9 mouse cellular contexts compared by ENCODE assay signal in genomic region chr10:36546622-36547021, GRCm38 (mm10). TPM values are rescaled to one million over a fixed set of nuclear protein-coding genes. Genes with fewer than 3 reads are reported as not detected.
A peak's percentile ranks its signal among the peaks of the same experiment; 100 is the strongest.
DNase-seq lines count a peak whose midpoint lies in the region; ATAC-seq and TF ChIP-seq lines count a peak whose summit lies in the region.
"Had no signal": no experiment of that assay in that cellular context is flagged by ENCODE, and none has a peak within 500 bp of the region (broad histone marks: within the 10 kb centered on the region; RNA-seq: fewer than 3 reads in every experiment).

No protein-coding gene starts in this region.

- H3K4me3 ChIP-seq in heart, embryonic 12.5 days, result no peak overlapping the region
- no peak overlapping the region for H3K4me3 ChIP-seq in neural tube, embryonic 11.5 days (ENCODE audit: low read depth, low read length)
- H3K4me3 ChIP-seq in stomach, postnatal 0 days (ENCODE audit: low read depth, low read length), result no peak overlapping the region

- H3K4me1 ChIP-seq in heart, embryonic 12.5 days (replicated peaks), result no peaks in the 10 kb centered on the region
- H3K4me1 ChIP-seq in neural tube, embryonic 11.5 days (ENCODE audit: control insufficient read depth, insufficient read depth, low read length), result no peaks in the 10 kb centered on the region
- no peaks in the 10 kb centered on the region for H3K4me1 ChIP-seq in stomach, postnatal 0 days (replicated peaks; ENCODE audit: control insufficient read depth, insufficient read depth)

- peak; percentile 6 for DNase-seq in heart, postnatal 4 days
- peak; percentile 30 for DNase-seq in neural tube, embryonic 11.5 days (ENCODE audit: low spot score)
- no peak for DNase-seq in neural tube, embryonic 10.5 days (ENCODE audit: extremely low spot score, low spot score)
- DNase-seq in stomach, postnatal 0 days (ENCODE audit: low spot score), result no peak
- DNase-seq in natural killer cell, adult 2 months (ENCODE audit: low spot score in 2 of 2), result no peak

- WGBS in heart, embryonic 12.5 days, result 24% methylated on average over 2 of the region's 2 CpGs
- 33% methylated on average over 2 of the region's 2 CpGs for WGBS in neural tube, embryonic 11.5 days
- WGBS in stomach, postnatal 0 days, result 17% methylated on average over 2 of the region's 2 CpGs

- no peaks in the 10 kb centered on the region for H3K36me3 ChIP-seq in heart, embryonic 12.5 days
- no peaks in the 10 kb centered on the region for H3K36me3 ChIP-seq in neural tube, embryonic 11.5 days (ENCODE audit: control insufficient read depth, insufficient read depth, low read length)
- no peaks in the 10 kb centered on the region for H3K36me3 ChIP-seq in stomach, postnatal 0 days (ENCODE audit: control insufficient read depth, insufficient read depth, low read length)

- no peaks in the 10 kb centered on the region for H3K27me3 ChIP-seq in heart, embryonic 12.5 days (replicated peaks)
- no peaks in the 10 kb centered on the region for H3K27me3 ChIP-seq in neural tube, embryonic 11.5 days (ENCODE audit: control insufficient read depth, insufficient read depth, low read length)
- H3K27me3 ChIP-seq in stomach, postnatal 0 days (ENCODE audit: control insufficient read depth, insufficient read depth, low read length), result no peaks in the 10 kb centered on the region

- no peak for TF ChIP-seq EP300 in stomach, postnatal 0 days (optimal IDR thresholded peaks at IDR 0.05)

- H3K4me2 ChIP-seq in heart, embryonic 12.5 days, result no peak overlapping the region
- H3K4me2 ChIP-seq in neural tube, embryonic 11.5 days (ENCODE audit: low read depth), result no peak overlapping the region
- H3K4me2 ChIP-seq in stomach, postnatal 0 days (replicated peaks; ENCODE audit: low read depth), result no peak overlapping the region

- TF ChIP-seq CTCF in stomach, postnatal 0 days (IDR thresholded peaks at IDR 0.05; ENCODE audit: low read depth), result peak; percentile 61

- H3K9ac ChIP-seq in heart, embryonic 12.5 days, result no peak overlapping the region
- no peak overlapping the region for H3K9ac ChIP-seq in neural tube, embryonic 11.5 days (ENCODE audit: low read length)
- H3K9ac ChIP-seq in stomach, postnatal 0 days (ENCODE audit: low read length), result no peak overlapping the region

- no peak for ATAC-seq in heart, embryonic 12.5 days (ENCODE audit: insufficient number of reproducible peaks, low FRiP score)
- ATAC-seq in neural tube, embryonic 11.5 days (ENCODE audit: insufficient read depth, low FRiP score, low TSS enrichment), result no peak; the same call in 1 of the 2 replicates
- peak; percentile 68 for ATAC-seq in common myeloid progenitor, adult 5-6 weeks (replicated peaks; ENCODE audit: low read depth, poor library complexity, severe bottlenecking)
- ATAC-seq in stomach, postnatal 0 days (ENCODE audit: low FRiP score, low TSS enrichment), result no peak

- no peaks in the 10 kb centered on the region for H3K9me3 ChIP-seq in heart, embryonic 12.5 days (replicated peaks)
- no peaks in the 10 kb centered on the region for H3K9me3 ChIP-seq in neural tube, embryonic 11.5 days (ENCODE audit: control insufficient read depth, low read length)
- H3K9me3 ChIP-seq in stomach, postnatal 0 days (ENCODE audit: control insufficient read depth, low read length), result no peaks in the 10 kb centered on the region

- H3K27ac ChIP-seq in heart, embryonic 12.5 days (ENCODE audit: poor library complexity, severe bottlenecking), result no peak overlapping the region
- H3K27ac ChIP-seq in neural tube, embryonic 11.5 days (ENCODE audit: low read depth, low read length), result no peak overlapping the region
- no peak overlapping the region for H3K27ac ChIP-seq in stomach, postnatal 0 days (replicated peaks)

RNA-seq across cellular contexts. Expression of gene Hs3st5, which starts 40.0 kb away (rescaled TPM):
- 1 to 10 TPM in 1 of 2 experiments, under 1 TPM in 1; 0.77 to 1.0 TPM for total RNA-seq in heart, postnatal 4 days (2021)
- 0.17 and 0.26 TPM in 2 replicates for polyA plus RNA-seq in heart, embryonic 12.5 days (2016; fragmentation: Nextera tagmentation; extraction: Ambion mirVana)
- polyA plus RNA-seq in neural tube, embryonic 11.5 days (2014; fragmentation: Nextera tagmentation; extraction: Ambion mirVana), result 3.8 and 4.5 TPM in 2 replicates
- not detected in 2 replicates for total RNA-seq in common myeloid progenitor, adult 5-6 weeks (2017)
- polyA plus RNA-seq in stomach, postnatal 0 days (2015; fragmentation: Nextera tagmentation; extraction: Ambion mirVana), result 1.0 and 1.1 TPM in 2 replicates
- total RNA-seq: granulocyte monocyte progenitor cell, adult 5-6 weeks; monocyte, adult 5-6 weeks had no signal

Comparison
In these comparisons a context has a peak if more than half of its experiments do, and no peak if none do; other contexts are left out.
1. DNase-seq: peak in heart, postnatal 4 days (single experiment) and neural tube, embryonic 11.5 days (single experiment); none in neural tube, embryonic 10.5 days (single experiment), stomach, postnatal 0 days (single experiment) and natural killer cell, adult 2 months (0 of 2).